Mouse (Mus musculus) cerebellum, postnatal 25 days (tissue): ENCODE data around the gene Fopnl.

Experiments used
- DNase-seq, 2 experiments: peaks; one replicate each; pipeline ENCODE4 v3.0.0; 2021; ENCODE audit warnings: mixed read lengths in 2 of 2

Gene Fopnl

DNA sequence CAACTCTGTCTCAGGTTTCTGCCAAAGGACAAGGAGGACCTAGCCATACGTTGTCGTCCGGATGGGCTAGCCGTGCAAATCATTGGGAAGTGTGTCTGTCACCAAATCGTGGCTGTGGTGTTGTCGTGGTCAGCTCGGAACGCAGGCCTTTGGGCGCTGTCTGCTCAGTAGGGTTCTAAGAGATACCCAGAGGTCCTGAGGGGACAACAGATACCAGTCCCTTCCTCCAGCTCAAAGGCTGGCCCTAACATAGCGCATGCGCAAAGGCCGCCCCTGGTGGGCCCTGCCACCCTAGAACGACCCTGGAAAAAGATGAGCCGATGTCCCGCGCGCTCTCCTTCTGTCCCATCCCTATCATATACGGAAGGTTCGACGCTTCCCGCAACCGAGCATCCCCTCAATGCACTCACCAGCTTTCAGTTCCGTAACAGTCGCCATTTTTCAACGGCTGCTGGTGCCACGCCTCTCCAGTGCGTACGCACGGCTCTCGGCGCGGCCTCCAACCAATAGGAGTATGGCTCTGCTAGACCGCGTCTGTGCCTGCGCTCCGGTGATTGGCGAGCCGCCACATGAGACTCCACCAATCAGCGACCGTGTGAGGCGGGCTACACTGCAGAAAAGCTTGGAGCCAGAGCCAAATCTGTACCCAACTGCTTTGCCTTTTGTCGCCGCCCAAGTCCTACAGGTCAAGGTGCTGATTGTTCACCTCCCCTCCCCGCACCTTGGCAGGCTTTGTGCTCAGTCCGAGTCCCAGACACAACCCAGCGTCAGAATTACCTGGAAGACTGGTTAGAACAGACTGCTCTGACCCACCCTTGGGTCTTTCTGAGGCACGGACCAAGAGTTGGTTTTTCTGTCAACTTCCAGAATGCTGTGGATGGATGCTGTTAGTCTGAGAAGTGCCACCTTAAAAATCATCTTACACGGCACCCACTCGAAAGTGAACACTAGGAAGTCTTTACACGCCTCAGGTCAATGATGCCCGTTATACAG, at the start of gene Fopnl:
Gene Fopnl, minus strand, starts transcription at position 522 of the 993 bp plus-strand sequence.
- peak; percentile 99 to 100 for DNase-seq

DNA sequence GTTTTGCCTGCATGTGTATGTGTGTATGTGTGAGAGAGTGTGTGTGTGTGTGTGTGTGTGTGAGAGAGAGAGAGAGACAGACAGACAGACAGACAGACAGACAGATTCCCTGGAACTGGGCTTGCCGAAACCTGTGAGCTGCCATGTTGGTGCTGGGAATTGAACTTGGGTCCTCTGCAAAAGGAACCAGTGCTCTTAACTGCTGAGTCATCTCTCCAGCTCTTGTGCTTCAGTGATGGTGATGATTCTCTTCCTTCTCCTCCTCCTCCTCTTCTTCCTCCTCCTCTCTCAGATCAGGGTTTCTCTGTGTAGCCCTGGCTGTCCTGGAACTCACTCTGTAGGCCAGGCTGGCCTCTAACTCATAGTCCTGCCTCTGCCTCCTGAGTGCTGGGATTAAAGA, 48.8 kb upstream of the Fopnl start:
- DNase-seq: no peak

DNA sequence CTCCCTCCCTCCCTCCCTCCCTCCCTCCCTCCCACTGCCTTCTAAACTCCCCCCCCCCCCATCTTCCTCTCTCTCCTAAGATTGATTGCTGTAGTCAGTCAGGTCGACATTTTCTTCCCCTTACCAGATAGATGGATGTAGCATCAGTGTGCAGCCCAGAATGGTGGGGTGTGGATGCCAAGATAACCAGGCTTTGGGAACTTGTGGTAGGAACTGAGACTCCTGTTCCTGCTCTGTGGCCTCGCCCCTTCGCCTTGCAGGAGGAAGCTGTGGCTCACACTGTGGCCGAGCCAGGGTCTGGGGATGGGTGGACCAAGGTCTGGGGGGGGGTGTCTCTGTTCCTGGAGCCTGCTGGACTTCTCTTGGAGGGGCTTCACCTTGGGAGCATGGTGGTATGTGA, 48.3 kb upstream of the Fopnl start:
- no peak for DNase-seq

DNA sequence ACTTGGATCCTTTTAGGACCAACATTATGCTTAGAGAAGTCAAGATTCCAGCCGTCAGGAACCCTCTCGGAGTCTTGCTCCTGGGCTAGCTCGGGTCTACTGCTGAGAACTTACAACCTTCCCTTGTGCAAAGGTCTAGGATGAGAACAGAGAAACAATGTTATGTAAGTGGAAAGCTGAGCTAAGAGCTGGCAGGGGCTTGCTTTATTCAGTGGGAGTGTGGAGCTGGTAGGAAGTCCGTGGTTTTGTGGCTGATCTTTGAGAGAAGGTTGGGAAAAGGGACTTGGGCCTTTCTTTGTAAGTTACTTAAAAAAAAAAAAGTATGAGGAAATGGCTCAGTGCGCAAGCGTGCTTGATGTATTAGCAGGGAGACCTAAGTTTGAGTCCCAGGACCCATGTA, 46.9 kb upstream of the Fopnl start:
- no peak for DNase-seq

DNA sequence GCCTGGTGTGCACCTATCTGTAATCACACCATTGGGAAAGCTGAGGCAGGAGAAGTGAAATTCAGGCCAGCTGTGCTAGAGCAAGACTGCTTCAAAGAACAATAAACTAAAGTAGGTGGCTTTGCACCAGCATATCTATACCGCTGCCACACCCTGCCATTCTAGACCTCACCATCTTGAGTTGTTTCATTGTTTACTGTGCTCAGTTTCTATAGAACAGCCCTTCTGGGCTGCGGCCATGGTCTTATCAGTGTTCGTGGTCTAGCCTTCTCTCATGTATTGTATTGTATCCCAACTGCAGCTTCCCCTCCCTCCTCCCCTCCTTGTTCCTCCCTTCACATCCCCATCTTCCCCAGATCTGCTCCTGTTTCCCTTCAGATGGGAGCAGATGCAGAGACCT, 46.3 kb upstream of the Fopnl start:
- DNase-seq: no peak

DNA sequence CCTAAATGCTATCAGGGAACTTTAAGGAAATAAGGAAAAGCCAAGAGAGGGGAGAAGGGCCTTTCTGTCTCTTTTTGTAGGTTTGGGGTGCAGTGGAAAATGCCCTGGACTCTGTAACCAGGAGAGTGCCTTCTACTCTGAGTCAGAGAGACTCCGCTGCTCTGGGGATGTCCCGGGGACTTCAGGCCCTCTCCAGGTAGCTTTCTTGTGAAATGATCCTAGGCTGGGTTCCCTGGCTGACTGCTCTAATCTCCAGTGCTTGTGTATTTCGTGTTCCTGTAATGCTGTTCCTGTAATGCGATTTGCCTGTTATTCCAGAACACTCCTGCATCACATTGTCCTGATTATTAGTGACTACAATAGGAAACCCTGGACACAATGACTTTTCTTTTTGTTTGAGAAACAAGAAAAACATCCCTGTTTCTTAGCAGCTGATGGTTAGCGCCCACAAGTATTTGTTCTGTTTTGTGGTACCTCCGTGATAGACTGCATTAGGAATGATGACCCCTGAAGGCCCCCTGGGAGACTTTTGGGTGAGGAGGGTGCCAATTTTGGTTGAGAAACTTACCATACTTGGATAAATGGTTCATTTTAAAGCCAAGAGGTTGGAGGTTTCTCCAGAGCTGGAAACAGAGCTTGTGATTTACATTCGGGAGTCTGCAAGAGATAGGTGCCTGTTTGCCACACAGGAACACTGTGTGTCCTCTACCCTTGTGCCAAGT, 45.1 kb upstream of the Fopnl start:
- peak; percentile 34 to 35 for DNase-seq

DNA sequence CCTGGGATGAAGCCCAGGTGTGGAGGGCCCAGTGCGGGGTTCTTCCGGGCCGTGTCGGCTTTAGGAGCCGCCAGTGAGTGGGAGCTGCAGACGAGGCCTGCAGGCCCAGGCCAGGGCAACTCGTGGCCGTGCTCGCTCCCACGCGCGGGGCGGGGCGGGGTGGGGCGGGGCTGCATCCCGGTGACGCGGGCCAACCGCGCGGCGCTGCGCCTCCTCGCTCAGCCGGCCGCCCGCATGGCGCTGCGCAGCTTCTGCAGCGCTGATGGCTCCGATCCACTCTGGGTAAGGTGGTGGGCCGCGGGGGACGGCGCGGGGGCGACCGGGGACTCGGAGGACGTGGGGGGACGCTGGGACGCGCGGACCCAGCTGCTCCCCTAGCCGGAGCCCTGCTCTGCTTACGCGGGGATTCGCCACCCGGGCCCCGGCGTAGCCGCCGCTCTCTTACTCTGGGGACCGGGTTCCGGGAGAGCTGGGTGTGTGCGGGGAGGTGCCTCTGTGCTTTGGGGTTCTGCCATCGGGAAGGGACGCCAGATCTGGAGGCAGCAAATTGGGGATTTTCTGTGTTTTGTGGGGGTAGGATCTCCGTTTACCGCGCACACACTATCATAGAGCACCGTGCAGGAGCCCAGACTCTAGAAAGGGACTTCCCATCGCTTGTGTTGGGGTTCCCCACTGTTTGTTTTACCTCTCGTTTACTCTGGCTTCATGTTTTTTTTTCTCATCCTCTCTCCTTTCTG, 44.3 kb upstream of the Fopnl start, which contains the start of gene Abcc1:
Gene Abcc1, plus strand, starts transcription at position 197 of the 737 bp plus-strand sequence.
- DNase-seq: peak; percentile 90 to 93

DNA sequence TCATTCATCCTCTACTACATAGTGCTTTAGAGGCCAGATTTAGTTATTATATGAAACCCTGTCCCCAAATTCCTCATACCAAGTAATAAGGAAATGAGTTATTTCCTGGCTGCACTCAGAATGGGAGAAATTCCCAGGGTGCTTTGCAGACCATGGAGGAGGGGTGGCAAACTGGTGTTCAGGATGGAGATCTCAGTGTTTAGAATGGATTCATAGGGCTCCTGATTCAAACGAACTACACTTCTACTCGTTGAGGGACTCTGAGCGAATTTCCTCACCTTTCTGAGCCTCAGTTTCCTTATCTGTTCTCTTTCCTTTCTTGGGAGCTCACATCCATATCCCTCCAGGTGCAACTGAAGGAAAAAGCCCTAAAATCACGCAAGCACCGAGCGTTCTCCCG, 43.7 kb upstream of the Fopnl start:
- no peak for DNase-seq

DNA sequence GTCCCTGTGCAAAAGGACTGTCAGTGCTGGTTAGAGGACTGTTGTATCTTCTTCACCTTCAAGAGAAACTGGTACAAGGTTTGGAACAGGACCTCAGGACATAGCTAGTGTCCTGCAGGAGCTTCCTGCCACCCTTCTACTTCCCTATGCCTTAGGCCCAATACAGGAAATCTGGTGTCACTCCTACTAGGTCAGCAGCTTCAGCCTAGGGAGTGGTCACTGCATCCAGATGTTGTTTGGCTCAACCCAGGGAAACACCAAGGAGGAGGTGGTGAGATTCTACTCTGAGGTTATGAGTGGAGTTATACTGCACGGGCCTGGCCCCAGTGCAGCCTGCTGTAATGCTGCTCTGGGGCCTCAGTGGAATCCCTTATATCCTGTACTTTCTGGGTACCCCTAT, 41.3 kb upstream of the Fopnl start:
- DNase-seq: no peak

DNA sequence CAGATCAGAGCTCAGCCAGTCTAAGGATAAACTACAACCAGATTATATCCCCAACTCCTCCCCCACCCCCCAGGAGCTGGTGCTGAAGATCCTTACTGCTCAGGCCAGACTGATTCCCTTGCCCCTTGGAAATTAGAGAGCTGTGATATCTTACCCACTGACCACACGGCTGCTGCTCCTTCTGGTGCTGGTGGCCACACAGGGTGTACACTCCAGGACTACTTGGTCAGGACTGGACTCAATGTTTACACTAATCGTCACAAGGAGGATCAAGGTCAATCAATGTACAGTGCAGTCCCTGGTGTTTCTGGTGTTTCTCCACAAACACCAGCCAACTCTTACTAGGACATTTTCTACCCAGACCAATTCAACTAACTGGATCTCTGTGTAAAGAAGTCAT, 40.7 kb upstream of the Fopnl start:
- DNase-seq: no peak

DNA sequence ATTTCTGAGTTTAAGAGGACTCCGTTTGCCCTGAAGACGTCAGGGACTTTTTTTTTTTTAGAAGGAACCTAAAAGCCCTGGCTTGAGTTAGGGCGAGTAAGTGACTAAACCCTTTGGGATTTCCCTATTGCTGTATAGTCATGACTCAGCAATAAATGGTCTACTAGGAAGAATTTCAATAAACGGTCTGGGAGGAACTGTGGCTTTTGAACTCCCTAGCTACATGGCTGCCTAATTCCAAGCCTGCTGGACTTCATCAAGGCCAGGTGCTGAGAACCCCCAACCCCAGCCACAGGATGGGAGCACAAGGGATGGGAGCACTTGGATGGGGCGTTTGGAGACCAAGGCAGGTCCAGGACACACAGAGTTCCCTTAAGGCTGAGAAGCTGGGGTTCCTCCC, 35.5 kb upstream of the Fopnl start:
- no peak for DNase-seq

DNA sequence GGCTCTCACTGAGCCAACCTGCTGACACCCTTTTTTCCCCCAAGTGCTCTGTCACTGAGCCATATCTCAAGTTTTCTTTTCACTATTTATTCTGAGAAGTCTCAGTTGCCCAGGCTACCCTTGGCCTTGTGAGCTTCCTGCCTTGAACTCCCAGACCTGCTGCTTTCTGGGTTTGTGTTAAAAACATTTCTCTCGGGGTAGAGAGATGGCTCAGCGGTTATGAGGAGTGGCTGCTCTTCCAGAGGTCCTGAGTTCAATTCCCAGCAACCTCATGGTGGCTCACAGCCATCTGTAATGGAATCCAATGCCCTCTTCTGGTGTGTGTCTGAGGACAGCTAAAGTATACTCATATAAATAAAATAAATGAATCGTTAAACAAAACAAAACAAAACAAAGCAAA, 35.0 kb upstream of the Fopnl start:
- DNase-seq: no peak

DNA sequence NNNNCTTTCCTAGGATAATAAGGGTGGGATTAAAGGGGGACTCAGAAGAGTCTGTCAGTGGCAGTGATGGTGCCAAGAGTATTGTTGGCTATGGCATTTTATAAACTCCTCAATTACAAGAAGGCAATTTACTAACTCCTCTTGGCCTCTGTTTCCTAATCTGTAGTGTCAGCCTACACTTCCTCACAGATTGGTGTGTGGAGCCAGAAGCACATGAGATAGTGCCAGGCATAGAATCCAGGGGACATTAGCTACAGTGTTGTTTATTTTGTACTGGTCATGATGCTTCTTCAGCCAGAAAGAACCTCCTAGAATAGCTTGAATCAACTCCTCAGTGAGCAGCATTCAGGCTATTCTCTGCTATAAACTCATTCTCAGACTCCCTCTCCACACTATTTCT, 34.4 kb upstream of the Fopnl start:
- no peak for DNase-seq

DNA sequence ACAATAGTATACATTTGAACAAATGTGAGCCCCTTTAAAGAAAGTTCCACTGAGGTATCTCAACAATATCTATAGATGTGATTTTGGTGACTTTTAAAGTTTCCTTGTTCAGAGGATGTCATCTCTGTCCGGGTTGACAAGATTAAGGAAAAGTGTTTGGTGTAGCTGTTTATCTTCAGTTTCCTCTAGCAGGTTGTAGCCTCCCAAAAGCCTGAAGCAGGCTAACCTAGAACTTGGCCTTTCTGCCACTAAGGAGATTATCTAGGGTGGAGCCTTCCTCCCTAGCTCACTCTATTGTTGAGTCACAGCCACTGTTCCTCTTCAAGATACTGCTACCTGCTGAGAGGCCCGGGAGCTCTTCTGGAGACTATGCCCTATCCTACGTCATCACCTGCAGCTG, 27.8 kb upstream of the Fopnl start:
- no peak for DNase-seq

DNA sequence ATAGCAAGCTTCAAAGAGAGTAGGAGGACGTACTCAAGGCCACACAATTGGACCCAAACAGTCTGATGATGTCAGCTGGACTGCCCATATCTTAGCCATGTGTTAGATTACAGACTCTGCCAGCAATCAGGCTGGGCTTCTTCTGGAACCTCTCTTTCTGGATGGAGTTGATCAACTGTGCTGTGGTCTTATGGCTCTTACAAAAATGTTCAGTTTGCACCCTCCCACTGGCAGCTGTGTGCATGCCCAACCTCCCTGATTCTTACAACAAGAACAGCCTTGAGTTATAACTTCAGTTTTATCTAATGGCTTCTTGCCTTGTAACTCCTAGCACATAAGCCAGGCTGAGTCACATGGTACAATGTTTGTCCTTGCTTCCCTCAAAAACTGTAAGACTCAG, 11.0 kb upstream of the Fopnl start:
- no peak for DNase-seq

DNA sequence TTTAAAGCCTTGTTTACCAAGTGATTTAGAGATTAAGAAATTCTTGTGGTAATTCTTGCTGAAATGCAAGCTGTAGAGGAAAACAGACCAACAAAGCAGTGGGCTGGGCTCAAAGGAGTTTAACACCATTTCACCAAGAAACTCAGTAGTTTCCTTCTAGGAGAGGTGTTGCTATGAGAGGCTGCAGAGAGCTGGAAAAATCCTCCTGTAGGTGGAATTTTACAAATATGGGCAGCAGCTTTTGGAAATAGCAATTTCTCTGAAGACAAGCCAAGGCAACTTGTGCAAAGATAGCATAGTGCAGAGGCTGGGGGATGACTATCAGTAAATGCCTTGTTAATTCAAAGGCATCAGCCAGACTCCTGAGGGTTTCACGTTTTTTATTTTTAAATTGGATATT, 3.3 kb upstream of the Fopnl start:
- no peak for DNase-seq

DNA sequence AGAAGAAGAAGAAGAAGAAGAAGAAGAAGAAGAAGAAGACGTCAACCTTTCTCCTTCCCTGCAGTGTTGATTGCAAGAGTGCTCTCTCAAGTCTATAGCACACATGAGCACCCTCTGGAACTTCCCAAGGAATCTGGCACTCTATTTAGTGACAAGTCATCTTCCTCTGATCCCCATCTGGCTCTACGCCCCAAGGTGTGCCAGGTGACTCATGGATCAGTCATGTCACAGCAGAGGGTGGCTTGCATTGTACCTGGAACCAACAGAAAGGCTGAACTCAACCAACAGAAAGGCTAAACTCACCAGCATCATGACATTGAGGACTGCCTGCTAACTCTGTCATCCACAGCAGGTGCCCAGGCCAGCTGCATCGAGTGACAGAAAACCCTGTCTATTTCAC, 2.5 kb upstream of the Fopnl start:
- DNase-seq: no peak

DNA sequence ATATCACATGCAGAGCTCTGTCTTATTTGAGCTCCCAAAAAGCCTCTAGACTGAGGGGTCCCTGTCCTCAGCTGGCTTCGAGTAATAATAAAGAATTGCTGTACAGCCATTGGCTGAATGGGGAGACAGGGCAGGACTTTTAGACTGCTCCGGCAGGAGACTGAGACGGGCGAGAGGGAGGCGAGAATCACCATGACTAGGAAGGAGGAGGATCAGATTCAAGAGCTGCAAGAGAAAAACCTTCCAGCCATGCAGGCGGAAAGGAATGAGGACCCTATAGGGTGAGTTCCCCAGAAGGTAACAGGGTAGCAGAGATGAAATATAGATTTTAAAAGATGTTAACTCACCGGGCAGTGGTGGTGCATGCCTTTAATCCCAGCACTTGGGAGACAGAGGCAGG, 4.3 kb downstream of the Fopnl start:
- no peak for DNase-seq

DNA sequence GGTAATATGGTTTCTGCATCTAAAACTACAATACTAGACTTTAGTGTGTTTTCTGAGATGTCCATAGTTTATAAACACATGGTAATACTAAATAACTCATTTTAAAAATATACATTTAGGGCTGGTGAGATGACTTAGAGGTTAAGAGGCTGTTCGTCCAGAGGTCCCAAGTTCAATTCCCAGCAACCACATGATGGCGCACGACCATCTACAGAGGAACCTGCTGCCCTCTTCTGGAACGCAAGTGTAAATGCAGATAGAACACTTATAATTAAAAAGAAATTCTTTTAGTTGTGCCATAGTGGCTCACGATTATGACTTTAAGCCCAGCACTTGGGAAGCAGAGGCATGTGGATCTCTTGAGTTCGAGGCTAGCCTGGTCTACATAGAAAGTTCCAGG, 5.8 kb downstream of the Fopnl start:
- DNase-seq: peak in 1 of 2 experiments; percentile 41

DNA sequence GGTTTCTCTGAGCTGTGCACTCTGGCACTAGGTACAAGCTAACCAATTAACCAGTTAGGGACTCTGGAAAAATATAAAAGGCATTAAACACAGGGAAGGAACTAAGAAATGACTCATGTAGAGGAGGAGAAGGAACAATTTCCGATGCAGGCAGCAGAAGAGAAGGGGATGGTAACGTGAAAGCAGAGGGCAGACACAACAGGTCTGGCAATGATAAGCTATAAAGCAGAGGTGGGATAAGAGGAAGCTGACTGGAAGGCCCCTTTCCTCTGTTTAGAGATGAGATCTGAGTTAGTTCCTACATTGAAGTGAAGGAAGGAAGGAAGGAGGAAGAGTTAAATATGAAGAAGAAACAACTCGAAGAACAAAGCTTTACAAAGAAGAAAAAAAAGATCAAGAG, 7.4 kb downstream of the Fopnl start:
- DNase-seq: no peak

DNA sequence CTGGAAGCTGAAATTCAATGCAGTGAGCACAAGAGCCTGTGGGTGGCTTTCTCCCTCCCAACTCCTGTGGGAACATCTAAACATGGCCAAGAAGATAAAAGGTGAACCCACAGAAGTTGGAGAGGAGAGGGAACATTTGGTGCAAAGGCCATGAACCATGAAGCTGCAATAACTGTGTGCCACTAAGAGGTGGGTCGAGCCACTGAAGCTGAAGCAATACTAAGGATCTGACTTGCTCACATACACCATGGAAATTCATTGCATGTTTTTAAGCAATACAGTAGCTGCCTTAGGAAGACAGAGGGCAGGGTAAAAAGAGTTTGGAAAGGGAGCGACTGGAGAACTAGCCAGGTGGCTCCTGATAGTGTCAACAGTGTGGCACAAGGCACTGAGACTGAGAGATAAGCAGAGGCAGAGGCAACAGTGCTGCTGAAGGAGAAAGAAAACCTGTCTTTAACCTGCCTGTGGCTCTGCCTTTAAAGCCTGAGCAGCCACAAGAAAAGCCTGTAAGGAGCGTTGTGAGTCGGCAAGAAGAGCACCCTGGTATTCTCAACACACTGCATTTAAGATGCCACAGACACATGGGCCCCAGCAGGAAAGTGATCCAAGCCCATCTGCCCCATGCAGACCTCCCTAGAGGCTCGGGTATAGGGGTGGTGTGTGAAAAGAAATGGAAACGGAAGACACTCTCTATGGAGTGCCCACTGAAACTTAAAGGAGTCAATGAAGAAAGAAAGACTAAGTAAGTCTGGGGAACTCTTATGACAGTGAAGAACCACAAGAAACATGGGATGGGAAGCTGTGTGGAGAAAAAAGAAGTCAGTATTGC, 8.7 kb downstream of the Fopnl start:
- DNase-seq: no peak

DNA sequence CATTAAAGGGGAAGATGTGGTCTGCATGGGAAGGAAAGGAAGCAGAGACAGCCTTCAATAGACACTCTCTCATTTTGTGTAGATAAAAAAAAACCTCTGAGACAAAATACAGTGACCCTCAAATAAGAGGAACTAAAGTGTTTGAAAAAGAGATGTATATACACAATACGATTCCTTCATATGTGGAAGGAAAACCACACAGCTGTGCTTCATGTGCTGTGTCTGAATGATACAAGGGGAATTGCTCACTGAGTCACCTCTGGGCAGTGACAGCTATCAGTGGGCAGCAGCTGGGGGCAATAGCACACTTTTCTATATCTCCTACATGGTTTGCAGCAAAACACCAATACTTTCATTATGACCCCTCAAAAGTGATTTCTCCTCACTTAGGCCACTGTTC, 9.8 kb downstream of the Fopnl start:
- DNase-seq: no peak
